Mouse (Mus musculus) left cerebral cortex, postnatal 14 days (tissue): ENCODE data around the gene Glrx5. TPM values are rescaled to one million over a fixed set of nuclear protein-coding genes. Genes with fewer than 3 reads are reported as not detected.

Source experiments
- DNase-seq, 2 experiments: peaks; one replicate each; pipeline ENCODE4 v3.0.0; 2021 to 2022; ENCODE audit warnings: low spot score in 2 of 2, mixed read lengths in 1 of 2
- intact Hi-C: fragments of 180-260 bp; cut with DNase I; formaldehyde crosslinking; loops from one replicate; pipeline ENCODE4 v1.15.1; 2025
- total RNA-seq, 2 experiments: library from RNA; stranded (reverse); gene quantifications; 2 replicates each; pipeline ENCODE4 v1.2.3; 2021

Gene Glrx5
- total RNA-seq, 2 experiments from 2014 or later, result 62.5 to 64.1 TPM

DNA sequence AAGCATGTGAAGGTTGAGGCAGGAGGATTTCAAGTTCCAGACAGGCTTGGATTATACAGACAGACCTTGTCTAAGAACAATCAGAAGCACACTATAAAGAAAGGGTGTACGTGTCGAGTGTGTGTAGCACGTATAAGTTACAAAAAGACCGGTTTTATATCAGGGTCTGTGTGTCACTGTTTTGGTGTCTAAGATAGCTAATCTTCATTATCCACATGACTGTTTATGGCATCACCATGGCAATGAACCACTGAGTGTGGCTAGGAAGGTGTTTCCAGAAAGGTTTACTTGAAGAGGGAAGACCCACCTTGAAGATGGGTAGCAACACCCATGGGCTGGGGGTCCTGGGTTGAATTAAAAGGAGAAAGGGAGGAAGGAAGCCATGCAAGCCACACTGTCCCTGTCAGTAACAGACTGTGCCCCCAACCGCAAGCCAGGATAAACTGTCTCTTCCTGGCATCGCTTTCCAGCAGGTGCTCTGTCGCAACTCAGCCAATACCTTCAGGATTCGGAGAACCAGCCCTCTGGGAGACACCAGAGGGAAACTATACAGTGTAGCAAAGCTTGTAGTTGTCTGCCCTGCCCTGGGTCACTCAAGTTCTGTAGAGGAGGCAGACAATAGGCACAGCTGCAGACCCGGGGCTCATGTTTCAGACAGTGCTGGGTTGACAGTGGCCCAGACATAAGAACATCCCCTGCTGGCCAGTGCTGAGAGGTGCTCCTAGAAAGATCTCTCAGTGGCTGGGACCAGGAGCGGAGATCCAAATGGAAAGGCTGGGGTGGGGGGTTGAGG lies 30.0 kb upstream of the Glrx5 start:
- DNase-seq, result no peak
- intact Hi-C loops, result no loop called here

DNA sequence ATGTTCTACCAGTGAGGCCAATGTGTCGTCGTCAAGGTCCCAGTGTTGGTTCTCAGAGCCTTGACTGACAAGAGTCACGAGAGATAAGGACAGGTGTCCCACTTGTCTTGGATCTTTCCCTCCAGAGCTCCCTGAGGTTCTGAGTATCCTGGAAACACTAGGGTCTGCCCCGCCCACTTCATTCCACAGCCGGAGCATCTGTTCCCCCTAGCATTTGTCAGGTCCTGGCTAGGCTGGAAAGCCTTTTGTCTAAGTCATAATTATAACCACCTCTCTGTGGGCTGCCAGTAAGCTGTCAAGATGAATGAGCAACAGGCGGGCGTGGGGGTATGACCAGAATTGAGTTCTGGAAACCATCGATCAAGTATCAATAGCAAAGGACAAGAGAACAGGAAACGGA lies 29.3 kb upstream of the Glrx5 start:
- intact Hi-C loops, result no loop called here
- DNase-seq, result no peak

DNA sequence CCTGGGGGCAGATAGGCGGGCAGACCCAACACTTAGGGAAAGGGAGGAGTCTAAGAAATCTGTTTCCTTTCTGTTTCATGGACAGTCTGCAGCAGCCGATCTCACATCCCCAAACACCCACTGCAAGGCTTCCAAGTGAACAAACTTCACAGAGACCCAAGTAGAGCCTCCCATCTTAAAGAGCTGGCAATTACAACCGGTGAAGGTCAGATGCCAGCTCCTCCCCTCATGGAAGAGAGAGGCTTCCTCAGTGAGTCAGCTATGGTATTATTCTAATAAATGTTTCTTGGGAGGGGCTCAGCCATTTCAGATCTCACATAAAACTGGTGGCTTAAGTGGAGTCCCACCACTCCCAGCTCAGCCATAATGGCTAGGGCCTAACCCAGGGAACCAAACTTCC lies 28.8 kb upstream of the Glrx5 start:
- intact Hi-C loops, result no loop called here
- DNase-seq, result no peak

DNA sequence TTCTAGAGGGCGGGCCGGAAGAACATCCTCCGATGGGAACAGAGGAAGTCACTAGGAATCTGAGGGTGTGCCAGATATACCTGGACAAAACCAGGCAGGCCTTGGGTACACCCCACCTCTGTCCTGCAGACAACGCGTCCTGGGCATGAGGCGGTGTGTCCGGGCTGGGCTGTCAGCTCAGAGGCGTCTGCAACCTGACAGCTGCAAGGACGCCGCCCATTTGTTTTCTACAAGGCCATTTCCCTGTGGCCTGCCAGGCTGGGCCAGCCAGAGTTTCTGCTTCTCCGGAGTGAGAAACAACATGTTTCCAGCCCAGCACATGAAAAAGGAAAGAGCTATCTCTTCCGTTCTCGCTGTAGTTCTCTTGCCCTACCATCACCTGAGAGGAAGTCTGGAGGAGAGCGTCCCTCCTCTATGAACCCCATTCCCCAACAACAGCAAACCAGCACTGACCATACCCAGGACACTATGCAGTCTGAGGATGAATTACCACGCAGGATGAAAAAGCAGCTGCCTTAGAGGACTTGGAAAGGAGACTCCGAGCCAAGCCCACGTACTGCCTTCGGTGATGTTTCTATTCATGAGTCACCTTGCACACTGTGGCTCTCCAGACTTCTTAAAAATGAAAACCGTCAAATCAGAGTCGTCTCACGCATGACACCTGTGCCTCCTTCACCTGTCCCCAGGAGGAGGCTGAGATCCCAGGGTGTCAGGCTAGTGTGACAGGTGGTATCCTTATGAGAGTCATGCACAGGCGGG lies 27.4 kb upstream of the Glrx5 start:
- intact Hi-C loops, result loop anchor here (5.0 kb wide), 1 partner anchor 43 kb away; no protein-coding TSS in a partner anchor
- DNase-seq, result no peak

DNA sequence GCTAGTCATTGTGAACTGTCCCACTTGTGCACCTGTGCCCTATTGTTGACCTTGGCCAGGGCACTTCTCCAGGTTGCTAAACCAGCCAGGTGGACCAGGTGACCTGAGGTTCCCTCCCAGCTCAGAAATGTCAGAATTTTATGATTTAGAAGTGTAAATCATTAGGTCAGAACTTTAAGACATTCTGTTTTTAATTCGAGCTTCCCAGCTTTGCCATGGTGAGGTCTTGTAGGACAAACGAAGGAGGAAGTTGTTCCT lies 26.8 kb upstream of the Glrx5 start:
- intact Hi-C loops, result loop anchor here (5.0 kb wide), 1 partner anchor 43 kb away; no protein-coding TSS in a partner anchor
- no peak for DNase-seq

DNA sequence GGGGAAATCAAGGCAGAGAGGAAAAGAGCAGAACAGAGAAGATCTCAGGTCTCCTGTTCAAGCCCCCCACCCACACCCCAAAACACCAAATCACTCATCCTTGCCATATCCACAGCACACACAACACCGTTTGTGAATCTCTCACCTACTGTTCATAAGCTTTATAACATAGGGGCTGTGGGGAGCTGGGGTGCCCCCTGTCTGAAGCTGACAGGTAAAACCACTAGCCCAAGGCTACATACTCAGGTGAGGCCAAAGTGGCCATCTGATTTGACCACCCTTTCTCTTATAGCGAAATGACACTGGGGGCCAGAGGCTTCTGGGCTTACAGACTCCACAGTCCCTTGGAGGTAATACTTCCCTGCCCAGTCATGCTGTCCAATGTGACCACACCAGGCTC lies 24.3 kb upstream of the Glrx5 start:
- DNase-seq, result no peak
- intact Hi-C loops, result loop anchor here (5.0 kb wide), 1 partner anchor 46 kb away; no protein-coding TSS in a partner anchor

DNA sequence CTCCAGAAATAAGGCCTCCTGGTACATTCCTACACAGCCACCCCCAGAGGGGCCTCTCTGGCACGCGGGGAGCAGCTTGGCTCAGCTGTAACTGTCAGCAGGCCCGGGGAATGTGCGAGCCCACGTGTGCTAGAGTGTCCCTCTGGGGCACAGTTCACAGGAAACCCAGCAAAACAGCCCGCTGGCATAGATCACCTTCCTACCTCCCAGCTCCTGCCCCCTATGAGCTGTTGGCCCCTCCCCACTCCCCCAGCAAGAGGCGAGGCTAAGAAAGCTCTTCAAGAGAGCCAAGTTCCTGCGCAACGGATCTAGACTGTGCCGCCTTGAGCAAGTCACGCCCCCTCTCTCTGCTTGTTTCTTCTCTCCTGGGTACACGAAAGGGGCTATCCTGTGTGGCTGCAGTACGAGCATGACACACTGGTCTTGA lies 23.7 kb upstream of the Glrx5 start:
- DNase-seq, result peak in 1 of 2 experiments; percentile 45
- intact Hi-C loops, result loop anchor here (5.0 kb wide), 1 partner anchor 46 kb away; no protein-coding TSS in a partner anchor

DNA sequence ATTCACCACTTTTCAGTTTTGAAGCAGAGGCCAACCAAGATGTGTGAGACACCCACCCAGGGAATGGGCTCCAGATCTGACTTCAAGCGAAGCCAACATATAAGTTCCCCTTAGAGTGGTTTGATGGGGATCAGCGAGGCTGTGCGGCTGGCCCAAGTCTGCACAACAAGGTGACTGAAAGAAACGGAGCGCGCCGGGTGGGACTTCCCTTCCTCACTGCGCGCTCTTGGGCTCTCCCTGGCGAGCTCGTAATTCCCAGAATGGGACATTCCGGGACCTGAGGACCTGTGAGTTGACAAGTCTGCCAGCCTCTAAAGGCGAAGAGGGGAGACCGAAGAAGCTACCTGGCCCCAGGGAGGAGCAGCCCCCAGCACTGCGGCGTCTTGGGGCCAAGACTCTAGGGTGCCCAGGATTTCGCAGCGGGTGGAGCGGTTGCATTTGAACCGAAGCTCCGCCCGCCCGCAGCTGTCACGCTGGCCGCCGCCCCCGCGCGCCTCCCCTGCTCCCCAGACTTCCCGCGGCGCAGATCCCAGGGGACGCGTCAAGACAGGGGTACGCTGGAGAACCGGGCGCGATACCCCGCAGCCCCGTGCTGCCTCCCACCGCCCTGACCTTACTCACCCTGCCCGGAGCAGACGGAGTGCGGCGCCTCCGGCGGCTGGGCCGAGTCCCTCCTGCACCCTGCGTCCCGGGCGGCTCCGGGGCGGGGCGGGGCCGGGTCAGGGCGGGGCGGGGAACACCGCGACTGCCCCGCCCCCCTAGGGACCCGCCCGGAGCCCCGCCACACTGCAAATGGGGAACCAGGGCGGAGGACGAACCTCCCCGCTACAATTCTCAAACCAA lies 22.9 kb upstream of the Glrx5 start, which contains the start of gene Syne3:
Gene Syne3 (minus strand): TSS at position 440 of the 843 bp plus-strand sequence.
- peak; percentile 26 to 61 for DNase-seq
- intact Hi-C loops, result loop anchor here (5.0 kb wide), 1 partner anchor 47 kb away; no protein-coding TSS in a partner anchor

DNA sequence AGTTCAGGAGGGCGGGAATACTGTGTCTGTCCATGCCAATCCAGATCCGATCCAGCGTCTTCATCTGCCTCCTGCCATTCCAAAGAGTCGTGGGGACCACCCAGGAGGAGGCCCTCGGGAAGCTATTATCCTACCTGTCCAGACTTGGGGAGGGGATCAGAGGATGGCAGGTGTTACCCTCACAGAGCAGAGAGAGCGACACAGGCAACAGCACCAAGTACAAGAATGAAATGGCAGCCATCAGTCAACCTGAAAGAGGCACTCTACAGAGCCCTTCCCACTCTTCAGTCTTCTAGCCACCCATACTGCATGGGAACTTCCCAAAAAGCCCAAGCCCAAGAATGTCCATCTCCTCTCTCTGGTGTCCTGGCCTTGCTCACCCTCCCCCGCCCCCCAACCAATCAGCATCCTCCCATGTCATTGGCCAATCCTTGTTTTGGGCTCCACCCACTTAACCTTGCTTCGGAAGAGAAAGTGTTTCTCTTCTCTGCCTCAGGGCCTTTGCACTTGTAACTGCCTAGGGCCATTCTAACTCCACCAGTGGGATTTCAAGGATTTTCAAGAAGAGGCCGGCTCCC lies 22.2 kb upstream of the Glrx5 start:
- DNase-seq, result no peak
- intact Hi-C loops, result no loop called here

DNA sequence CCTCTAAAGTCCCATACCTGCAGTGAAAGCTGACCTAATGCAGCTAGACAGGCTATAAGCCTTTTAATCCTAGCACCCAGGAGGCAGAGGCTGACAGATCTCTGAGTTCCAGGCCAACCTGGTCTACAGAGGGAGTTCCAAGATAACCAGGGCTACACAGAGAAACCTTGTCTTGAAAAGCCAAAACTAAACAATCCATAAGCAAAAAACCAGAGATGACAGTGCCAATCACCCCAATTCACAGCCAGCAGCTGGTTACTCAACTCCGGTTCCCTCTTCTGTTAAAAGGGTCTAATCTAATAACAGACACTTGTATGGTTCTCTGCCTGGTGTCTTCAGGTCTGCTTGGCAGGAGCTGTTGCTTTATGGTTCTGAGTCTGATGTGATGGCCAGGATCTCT lies 20.9 kb upstream of the Glrx5 start:
- intact Hi-C loops, result no loop called here

DNA sequence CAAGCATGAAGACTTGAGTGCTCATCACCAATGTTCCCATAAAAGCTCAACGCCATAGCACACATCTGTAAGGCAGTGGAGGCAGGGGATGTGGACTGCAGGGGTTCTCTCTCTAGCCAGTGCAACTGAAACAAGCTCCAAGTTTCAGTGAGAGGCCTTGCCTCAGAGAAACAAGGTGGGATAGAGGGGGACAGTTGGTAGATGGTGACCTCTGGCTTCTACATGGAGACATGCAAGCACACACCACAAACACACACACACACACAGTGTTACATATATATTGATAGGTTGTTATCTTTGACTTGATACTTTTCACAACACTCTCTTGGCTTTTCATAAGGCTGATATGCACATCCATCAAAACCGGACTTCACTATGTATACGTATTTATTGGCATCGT lies 20.2 kb upstream of the Glrx5 start:
- intact Hi-C loops, result no loop called here

More for the DNA sequence above, 20.9 kb upstream of the Glrx5 start:
- no peak for DNase-seq

DNA sequence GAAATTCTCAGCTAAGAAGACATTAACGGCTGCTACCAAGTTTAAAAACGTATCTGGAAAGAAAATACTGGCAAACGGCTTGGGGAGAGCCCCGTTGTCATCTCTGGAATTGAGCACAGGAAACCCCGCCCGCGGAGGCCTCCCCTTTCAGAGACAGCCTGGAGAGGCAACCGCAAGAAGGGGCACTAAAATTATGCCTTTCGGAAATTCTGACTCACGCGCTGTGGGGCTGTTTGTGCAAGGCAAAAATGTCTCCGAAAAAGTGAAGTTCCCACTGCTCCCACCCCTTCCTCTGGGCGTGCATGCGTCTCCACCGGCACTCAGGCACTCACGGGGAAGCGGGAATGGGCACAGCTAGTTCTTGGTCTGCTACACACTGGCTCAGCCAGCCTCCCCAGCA lies 19.4 kb upstream of the Glrx5 start:
- peak; percentile 78 to 83 for DNase-seq
- intact Hi-C loops, result no loop called here

More for the DNA sequence above, 20.2 kb upstream of the Glrx5 start:
- DNase-seq, result no peak

DNA sequence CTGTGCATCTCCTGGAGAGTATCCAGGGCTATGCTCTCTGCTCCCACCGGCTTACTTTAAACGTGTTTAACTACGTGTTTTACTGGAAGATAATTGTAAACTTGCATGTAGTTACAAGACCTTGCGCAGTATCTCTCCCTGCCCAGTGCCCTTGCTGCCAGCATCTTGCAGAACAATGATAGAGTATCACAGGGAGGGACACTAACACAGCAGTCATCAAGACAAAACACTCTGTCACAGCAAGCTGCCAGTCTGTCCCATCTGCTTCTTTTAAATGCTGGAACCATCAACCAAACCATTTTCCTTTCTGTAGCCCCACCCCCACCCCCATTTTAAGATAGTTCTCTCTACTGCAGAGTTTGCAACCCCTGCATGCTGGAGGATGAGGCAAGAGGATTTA lies 16.3 kb upstream of the Glrx5 start:
- no peak for DNase-seq
- intact Hi-C loops, result no loop called here

DNA sequence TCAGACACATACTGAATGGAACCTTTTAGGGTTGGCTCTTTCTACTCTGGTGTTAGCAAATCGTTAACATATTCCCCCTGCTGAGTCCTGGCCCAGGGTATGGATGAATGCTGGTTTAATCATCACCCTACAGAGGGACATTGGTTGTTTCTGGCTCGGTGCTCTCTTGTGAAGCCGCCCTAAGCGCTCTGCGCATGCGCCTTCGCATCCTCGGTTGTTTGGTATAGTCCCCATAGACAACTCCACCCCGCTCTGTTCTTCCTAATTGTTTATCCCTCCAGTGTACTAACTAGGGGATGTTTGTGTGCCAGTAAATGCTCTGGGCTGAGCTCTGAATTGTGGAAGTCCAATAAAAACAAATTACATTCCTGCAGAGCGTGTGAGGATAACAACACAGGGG lies 15.8 kb upstream of the Glrx5 start:
- no peak for DNase-seq
- intact Hi-C loops, result no loop called here

DNA sequence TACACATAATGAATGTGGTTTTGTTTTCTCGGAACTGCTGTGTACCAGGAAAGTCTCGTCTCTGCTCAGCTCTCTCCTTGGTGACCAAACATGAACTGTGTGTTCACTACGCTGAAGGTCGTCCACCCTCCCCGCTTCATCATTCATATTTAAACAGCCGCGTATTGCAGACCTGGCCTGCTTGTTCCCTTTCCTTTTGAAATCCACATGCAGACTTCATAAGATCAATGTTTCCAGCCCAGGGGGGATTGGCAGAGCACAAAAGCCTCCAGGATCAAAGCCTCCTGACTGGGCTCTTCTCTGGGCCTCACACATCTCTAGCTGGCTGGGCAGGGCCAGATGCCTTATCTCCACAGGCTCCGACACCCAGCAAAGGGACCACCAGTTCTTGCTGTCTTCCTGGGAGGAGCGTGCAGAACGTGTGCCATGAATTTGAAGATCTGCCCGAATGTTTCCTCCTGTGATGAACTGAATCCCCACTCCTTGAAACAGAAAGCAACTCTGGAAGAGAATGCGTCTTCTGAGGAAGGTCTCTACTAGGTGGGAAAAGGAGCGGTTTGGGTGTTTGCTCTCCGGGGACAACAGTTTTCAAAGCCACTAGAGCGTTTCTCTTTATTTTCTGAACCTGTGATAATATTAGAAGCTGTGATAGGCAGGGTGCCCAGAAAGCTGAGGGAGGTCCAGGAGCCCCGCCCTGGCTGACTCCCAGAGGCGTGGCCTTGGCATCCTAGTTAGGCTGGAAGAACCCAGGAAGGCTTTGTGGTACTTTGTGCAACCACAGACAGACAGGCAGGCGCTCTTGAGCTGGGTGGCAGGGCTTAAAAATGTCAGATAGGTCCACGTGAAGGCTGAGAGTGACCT lies 12.9 kb upstream of the Glrx5 start:
- DNase-seq, result no peak
- intact Hi-C loops, result loop anchor here (10.0 kb wide), 1 partner anchor 285 kb away; no protein-coding TSS in a partner anchor

DNA sequence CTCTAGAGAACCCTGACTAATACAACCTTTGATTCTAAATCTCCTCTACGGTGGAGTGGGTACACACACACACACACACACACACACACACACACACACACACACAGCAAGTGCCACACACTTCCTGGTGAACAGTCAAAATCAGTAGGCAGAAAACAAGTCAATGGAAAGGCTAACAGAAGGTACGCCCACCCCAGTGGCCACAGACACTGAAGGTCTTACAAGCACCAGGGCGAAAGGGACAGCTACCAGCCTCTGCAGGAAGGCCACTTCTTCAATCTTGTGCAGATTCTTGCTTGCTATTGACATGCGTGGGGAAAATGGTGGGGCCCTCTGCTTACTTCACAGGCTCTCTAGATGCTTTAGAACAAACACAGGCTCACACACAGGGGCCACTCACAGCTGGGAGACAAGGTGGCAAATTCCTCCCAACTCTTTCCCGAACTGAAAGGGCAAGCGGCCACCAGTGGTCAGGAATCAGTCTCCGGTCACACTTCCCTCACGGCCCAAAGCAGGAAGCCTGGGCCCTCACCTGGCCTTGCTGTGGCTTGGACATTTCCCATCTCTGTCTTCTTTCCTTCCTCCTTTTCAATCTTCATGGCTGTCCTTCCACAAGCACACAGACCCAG lies 10.9 kb upstream of the Glrx5 start:
- DNase-seq, result no peak
- intact Hi-C loops, result loop anchor here (10.0 kb wide), 1 partner anchor 287 kb away; no protein-coding TSS in a partner anchor

DNA sequence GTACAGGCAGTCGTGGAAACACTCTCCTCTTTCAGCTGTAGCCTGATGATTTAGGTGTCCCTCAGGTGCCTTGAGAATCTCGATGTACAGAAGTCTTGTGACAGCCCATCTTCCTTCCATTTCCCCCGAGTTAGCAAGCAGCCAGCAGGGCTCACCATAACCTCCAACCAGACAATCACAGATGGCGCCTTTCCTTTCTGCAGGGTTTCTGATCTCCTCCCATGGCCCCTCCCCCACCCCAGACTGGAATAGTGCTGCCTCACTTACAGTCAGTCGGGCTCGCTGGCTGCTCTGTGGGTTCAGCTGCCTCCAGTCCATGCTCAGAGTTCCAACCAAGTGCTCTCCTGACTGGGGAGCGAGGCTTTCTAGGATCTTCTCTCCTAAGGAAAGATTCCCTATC lies 10.3 kb upstream of the Glrx5 start:
- intact Hi-C loops, result loop anchor here (10.0 kb wide), 1 partner anchor 287 kb away; no protein-coding TSS in a partner anchor
- no peak for DNase-seq

DNA sequence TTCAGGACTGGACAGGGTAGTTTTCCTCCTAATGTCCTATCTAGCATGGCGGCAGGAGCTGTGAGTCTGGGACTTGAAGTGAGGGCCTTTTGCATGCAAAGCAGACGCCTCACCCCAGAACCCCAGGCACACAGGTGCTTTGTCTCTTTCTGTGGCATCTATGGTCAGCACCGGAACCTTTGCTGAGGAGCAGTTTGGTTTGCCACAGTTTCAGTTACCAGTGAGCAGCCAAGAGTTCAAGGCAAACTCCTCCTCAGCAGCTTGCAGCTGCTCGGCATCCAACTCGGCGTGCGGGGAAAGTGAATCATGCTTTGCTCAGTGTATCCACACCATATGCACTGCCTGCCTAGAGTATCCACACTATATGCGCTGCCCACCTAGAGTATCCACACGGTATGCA lies 9.7 kb upstream of the Glrx5 start:
- no peak for DNase-seq
- intact Hi-C loops, result loop anchor here (10.0 kb wide), 1 partner anchor 288 kb away; no protein-coding TSS in a partner anchor
